Mouse (Mus musculus) brain, embryonic 14.5 days (tissue): ENCODE measurements around the gene Cep164.

Experiments
- CTCF ChIP-seq: fragments of 200-500 bp; IDR thresholded peaks from 2 replicates; pipeline ENCODE4 v1.5.1; 2012; ENCODE audit warnings: inconsistent platforms, mild to moderate bottlenecking, moderate library complexity, borderline replicate concordance; ENCODE audit not compliant: insufficient read depth, insufficient read length; ENCODE audit errors: extremely low read depth
- POLR2A ChIP-seq: fragments of 200-500 bp; IDR thresholded peaks from 2 replicates; pipeline ENCODE4 v1.6.1; 2012; ENCODE audit warnings: mild to moderate bottlenecking, inconsistent platforms, borderline replicate concordance; ENCODE audit not compliant: poor library complexity, insufficient read depth, insufficient read length, severe bottlenecking; ENCODE audit errors: extremely low read depth

GRCm38 (mm10) chr9:45849528-45850408, 21.3 kb upstream of the Cep164 start:
- TF ChIP-seq CTCF, result no peak
- TF ChIP-seq POLR2A, result no peak
